Mouse (Mus musculus) frontal cortex, postnatal 25 days (tissue): Measurements from ENCODE around the gene Cdh6.

ENCODE experiments used
- DNase-seq, 2 experiments: peaks; one replicate each; pipeline ENCODE4 v3.0.0; 2022; ENCODE audit warnings: low spot score in 2 of 2

Gene Cdh6

DNA sequence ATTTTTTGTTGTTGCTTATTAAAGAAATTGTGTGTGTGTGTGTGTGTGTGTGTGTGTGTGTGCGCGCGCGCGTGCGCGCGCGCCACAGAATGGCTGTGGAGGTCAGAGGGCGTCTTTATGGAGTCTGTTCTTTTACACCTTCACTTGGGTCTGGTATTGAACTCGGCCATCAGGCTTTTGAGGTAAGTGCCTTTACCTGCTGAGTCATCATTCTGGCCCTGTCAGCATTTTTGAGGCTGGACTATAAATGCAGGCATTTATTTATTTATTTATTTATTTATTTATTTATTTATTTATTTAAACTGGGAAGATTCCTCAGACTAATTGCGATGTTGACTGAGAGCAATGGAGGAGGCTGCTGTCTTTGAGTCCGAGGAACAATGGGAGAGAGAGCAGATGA lies 109.8 kb downstream of the Cdh6 start:
- DNase-seq = no peak

DNA sequence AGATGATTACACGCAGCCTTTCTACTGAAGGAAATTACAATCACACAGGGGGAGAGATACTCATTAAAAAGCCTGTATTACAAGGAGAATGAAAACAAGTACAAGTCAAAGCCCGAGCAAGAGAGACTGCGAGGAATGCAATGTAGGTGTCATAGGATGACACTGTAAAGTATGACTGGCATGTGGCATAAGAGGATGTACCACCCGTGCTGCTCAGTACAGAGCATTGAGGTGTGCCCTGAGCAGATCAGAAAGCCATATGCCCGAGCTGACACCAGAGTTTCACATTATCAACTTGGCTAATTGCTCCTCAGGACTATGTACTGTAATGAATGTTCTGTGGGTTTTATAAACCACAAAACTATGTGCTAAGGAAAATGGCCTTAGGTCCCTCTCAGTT lies 115.7 kb downstream of the Cdh6 start:
- no peak for DNase-seq

DNA sequence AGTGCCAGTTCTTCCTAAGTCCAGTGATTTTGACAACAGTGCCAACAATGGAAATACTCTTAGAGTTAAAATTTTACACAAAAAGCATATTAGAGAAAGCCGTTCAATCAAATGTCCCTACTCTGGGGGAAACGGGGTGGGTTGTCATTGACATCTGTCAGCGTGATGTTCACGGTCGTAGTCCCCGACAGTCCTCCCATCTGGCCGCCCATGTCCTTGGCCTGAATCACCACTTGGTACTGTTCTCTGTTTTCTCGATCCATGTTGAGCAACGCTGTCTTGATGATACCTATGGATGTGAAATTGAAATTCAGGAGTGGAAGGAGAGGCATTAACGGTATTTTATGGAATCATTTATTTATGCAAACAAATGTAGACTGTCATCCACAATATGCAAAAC lies 116.2 kb downstream of the Cdh6 start:
- no peak for DNase-seq

DNA sequence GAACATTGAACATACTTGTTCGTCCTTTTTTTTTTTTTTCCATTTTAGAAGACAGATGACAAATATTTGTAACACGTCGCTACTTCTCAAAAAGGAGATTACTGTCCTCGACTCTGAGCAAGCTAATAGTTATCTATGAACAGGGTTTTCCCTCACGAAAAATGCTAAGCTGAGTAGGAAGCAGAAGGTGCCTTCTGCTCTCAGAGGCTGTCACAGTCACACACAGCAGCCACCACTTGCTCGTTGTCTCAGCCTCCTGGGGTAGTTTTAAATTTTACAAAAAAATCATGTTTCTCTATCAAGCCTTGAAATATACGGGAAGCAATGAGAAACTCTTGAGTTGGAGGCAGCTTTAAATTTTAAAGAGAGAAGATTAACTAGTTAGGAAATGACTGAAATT lies 125.6 kb downstream of the Cdh6 start:
- no peak for DNase-seq

DNA sequence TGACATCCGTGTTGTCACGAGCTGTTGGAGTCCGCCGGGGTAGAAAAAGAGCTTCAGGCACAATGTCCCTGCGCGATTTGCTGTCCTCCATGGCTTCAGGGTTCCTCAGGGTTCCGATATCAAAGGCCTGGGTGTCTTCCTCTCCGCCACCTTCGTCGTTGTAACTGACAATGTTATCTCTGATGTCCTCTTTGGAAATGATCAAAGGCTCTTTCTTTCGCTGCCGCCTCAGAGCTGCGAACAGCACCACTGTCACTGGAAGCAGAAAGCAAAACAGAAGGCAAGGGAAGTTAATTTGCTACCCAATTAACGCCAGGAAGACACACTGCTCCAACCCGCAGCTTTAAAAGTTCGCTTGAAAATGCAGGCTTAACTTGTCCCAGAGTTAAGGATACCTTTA lies 139.0 kb downstream of the Cdh6 start:
- DNase-seq = no peak

DNA sequence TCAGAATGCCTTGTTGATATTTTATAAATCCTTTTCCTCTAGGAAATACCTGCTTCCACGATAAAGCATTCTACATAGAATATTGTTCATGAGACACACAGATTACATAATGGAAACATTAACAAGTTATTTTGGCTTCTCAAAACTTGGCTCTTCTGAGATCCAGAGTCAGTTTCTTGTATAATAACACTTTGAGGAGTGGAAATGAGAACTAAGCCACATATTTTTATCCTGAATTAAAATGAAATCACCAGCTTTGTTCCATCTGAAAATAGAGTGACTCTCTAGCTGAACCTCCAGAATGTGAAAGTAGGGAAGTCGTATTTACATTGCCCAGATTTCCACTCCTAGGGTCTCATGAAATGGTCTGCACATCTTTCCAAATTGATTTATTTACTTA lies 142.8 kb downstream of the Cdh6 start:
- DNase-seq = no peak

DNA sequence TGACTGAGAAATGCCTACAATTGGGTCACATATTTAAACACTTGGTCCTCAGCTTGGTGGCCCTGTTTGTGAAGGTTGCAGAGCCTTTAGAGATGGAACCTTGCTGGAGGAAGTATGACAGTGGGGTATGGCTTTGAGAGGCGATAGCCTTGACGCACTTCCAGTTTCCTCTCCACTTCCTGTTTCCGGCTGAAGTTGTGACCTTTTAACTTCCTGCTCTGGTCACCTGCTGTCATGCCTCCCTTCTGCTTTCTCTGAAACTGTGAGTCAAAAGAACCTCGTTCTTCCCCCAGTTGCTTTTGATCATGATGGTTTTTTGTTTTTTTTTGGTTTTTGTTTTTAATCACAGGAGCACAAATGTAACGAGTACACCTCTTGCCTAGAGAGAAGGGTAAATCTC lies 146.0 kb downstream of the Cdh6 start:
- DNase-seq = no peak

DNA sequence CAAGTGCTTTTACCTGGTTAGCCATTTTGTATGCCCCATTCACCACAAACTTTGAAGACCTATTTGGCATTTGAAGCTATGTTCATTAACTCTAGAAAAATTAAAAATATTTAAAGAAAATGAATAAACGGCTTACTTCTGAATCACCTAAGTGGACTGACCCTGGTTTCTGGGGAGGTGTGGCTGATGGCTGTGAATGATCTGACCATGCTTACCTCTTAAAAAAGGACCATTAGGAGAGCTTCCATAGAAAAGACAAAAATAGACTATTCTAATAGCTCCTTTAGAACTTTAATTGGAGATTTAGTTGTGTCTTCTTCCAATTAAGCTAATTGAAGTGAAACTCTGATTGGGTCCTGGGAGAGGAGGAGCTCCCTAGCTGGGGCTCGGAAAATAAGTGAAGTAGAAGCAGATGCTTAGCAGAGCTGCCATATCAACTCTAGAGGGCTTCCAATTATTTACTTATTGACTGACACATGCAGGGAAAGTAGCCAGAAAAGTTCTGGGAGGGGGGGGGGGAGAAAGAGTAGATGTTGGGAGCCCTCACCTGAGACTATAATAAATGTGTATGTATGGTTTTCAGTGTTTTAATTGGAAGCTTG lies 156.6 kb downstream of the Cdh6 start:
- DNase-seq = no peak

DNA sequence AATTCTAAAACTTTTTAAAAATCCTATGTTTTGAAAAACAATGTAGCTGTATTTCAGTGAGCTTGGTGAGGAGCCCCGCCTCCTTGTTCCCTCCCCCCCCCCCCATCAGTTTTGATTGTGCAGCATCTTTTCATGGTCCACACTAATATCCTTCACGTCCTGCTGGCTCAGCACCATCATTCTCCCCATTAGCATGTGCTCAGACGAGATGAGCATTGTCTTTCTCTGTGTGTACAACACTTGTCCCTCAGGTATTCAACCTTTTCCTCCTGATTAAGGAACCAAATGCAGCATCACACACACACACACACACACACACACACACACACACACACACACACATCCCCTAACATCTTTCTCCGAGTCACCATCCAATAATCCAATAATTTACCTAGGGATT lies 164.7 kb downstream of the Cdh6 start:
- no peak for DNase-seq

DNA sequence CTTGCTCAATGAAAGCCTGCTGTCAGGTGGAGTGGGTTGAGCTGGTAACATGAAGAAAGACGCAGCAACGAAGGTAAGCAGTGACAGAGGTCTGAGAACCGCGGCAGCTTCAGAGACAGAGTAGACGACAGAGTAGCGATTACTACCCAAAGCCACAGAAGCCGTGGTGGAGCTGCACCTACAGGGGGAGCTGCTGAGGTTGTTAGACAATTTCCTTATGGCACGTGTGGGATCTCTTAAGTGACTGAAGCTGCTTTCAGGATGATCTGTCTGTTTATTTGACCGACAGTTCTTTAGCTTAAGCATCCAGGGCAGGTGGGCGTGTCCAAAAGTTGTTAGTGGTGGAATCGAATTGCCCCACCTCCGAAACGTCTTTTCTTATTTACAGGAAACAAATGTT lies 167.5 kb downstream of the Cdh6 start:
- DNase-seq = no peak

DNA sequence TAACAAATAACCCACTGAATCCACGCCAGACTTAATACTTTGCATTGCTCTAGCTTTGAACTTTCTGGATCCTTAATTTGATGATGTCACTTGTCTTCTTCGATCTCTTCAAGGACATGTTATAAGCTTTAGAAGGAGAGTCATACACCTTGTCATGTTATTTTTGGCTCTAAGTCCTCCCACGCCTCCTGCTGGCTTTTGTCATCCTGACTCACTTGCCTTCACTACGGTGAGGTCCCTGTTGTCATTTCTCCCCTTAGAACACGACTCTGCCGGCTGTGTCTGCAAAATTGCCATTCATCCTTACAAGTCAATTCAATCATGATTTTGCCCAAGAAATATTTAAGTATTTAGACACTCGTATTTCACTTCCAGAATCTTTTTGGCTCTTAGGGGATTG lies 171.9 kb downstream of the Cdh6 start:
- no peak for DNase-seq

DNA sequence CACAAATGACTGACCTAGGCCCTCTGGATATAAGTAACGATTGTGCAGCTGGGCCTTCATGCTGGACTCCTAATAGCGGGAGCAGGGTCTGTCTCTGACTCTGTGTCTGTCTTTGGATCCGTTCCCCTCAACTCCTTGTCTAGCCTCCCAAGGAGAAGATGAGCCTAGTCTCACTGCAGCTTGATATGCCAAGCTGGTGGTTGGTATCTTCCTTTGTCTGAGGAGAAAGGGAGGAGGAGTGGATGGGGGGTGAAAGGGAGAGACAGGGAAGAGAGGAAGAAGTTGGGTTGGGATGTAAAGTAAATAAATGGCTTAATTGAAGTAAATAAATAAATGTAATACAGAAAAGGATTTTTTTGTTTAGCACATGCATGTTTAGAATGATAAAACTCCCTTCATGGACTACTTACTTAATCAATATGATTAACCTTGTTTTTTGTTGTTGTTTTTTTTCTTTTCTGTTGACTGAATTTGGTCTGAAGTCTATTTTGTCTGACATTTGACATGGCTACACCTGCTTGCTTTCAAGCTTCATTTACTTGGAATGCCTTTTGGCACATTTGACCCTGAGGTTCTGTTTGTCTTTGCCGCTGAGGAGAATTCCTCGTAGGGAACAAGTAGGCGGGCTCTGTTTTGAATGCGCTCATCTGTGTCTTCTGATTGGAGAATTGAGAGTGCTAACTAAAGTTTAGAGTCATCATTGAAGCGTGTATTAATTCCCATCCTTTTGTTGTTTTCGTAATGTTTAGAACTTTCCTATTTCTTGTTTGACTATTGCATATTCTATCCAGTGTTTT lies 178.7 kb downstream of the Cdh6 start:
- no peak for DNase-seq
